Mouse (Mus musculus) gastrocnemius, postnatal 14 days (tissue): Measurements from ENCODE around the gene Gemin6. TPM values are rescaled to one million over a fixed set of nuclear protein-coding genes. Genes with fewer than 3 reads are reported as not detected.
"Not testable (repeated sequence)": the region's sequence is repeated elsewhere in the genome, so short reads cannot be mapped to it uniquely, and the experiment has no call there.

Source experiments
- DNase-seq: peaks from one replicate; pipeline ENCODE4 v3.0.0; 2021; ENCODE audit warnings: mixed read lengths
- intact Hi-C: fragments of 180-260 bp; cut with DNase I; formaldehyde crosslinking; loops from one replicate; pipeline ENCODE4 v1.15.1; 2025; ENCODE audit warnings: low total_unique reads
- long read RNA-seq, 2 experiments: library from polyadenylated mRNA; stranded (forward); transcript quantifications; one replicate each; pipeline ENCODE4 v2.0.0; 2021
- total RNA-seq, 2 experiments: library from RNA; stranded (reverse); gene quantifications; 2 replicates each; pipeline ENCODE4 v1.2.3; 2021

Gemin6 gene
- total RNA-seq, result 1 to 10 TPM; 5.3 to 5.5 TPM
- long read RNA-seq, experiment 1, partial matches to known transcripts, result 1 of 3 reads
- long read RNA-seq, experiment 1, other reads (novel, unspliced or antisense), result 1 of 3 reads
- long read RNA-seq, experiment 2, transcript Gemin6-201 (3 exons, 1,134 nt), result major isoform, 9 of 14 reads
- long read RNA-seq, experiment 2, partial matches to known transcripts, result 2 of 14 reads
- long read RNA-seq, experiment 2, other reads (novel, unspliced or antisense), result 3 of 14 reads

GRCm38 (mm10) chr17:80224326-80225116 is at the start of gene Gemin6:
Gene Gemin6, plus strand, starts transcription at chr17:80224441.
- DNase-seq, result peak; percentile 73
- intact Hi-C loops, result no loop called here

GRCm38 (mm10) chr17:80174699-80175385 is 49.4 kb upstream of the Gemin6 start:
- intact Hi-C loops, result no loop called here
- DNase-seq, result no peak

- intact Hi-C loops, result no loop called here
- no peak for DNase-seq
These were observed 48.9 kb upstream of the Gemin6 start for GRCm38 (mm10) chr17:80175386-80175739.

- intact Hi-C loops, result no loop called here
- no peak for DNase-seq
These were observed 48.3 kb upstream of the Gemin6 start for GRCm38 (mm10) chr17:80175966-80176365.

- DNase-seq, intact Hi-C loops: not testable (repeated sequence)
These were observed 45.4 kb upstream of the Gemin6 start for GRCm38 (mm10) chr17:80178846-80179245.

- peak; percentile 80 for DNase-seq
- intact Hi-C loops, result loop anchor here (10.0 kb wide), 2 partner anchors 165 to 315 kb away; no protein-coding TSS in a partner anchor
These were observed 44.3 kb upstream of the Gemin6 start for GRCm38 (mm10) chr17:80179959-80180358.

GRCm38 (mm10) chr17:80180468-80180867 is 43.8 kb upstream of the Gemin6 start:
- DNase-seq, result no peak
- intact Hi-C loops, result loop anchor here (10.0 kb wide), 2 partner anchors 166 to 316 kb away; no protein-coding TSS in a partner anchor

- intact Hi-C loops, result loop anchor here (2.0 to 10.0 kb wide), 3 partner anchors 135 to 319 kb away; no protein-coding TSS in a partner anchor
- no peak for DNase-seq
These were observed 40.6 kb upstream of the Gemin6 start for GRCm38 (mm10) chr17:80183615-80184014.

- intact Hi-C loops, result no loop called here
- no peak for DNase-seq
These were observed 31.2 kb upstream of the Gemin6 start for GRCm38 (mm10) chr17:80193075-80193474.

GRCm38 (mm10) chr17:80199160-80199778 is 25.0 kb upstream of the Gemin6 start:
- no peak for DNase-seq
- intact Hi-C loops, result no loop called here

- DNase-seq, result no peak
- intact Hi-C loops, result no loop called here
These were observed 18.6 kb upstream of the Gemin6 start for GRCm38 (mm10) chr17:80205657-80206056.

- intact Hi-C loops, result no loop called here
- DNase-seq, result no peak
These were observed 18.0 kb upstream of the Gemin6 start for GRCm38 (mm10) chr17:80206301-80206670.

GRCm38 (mm10) chr17:80206671-80207581 is 17.3 kb upstream of the Gemin6 start, which contains the start of the genes Srsf7 and Ttc39d:
Gene Srsf7, minus strand, starts transcription at chr17:80207307.
Gene Ttc39d, plus strand, starts transcription at chr17:80207460.
- DNase-seq, result peak; percentile 98
- intact Hi-C loops, result no loop called here

- intact Hi-C loops, DNase-seq: not testable (repeated sequence)
These were observed 10.2 kb upstream of the Gemin6 start for GRCm38 (mm10) chr17:80213998-80214397.

GRCm38 (mm10) chr17:80220131-80220530 is 4.1 kb upstream of the Gemin6 start:
- intact Hi-C loops, result no loop called here

GRCm38 (mm10) chr17:80221202-80221601 is 3.0 kb upstream of the Gemin6 start:
- intact Hi-C loops, result no loop called here
- DNase-seq, result no peak

More at GRCm38 (mm10) chr17:80220131-80220530, 4.1 kb upstream of the Gemin6 start:
- DNase-seq, result no peak

- intact Hi-C loops, result no loop called here
These were observed 2.2 kb upstream of the Gemin6 start for GRCm38 (mm10) chr17:80221890-80222628.

GRCm38 (mm10) chr17:80223829-80224228 is 412 bp upstream of the Gemin6 start:
- intact Hi-C loops, result no loop called here
- DNase-seq, result no peak

More at GRCm38 (mm10) chr17:80221890-80222628, 2.2 kb upstream of the Gemin6 start:
- no peak for DNase-seq
